Mouse (Mus musculus) forebrain, embryonic 15.5 days (tissue): ENCODE data around the gene Thsd4. TPM values are rescaled to one million over a fixed set of nuclear protein-coding genes. Genes with fewer than 3 reads are reported as not detected.
A peak's percentile ranks its signal among the peaks of the same experiment; 100 is the strongest.

Experiments used
- ATAC-seq: fragments of 200-750 bp; cut with Nextera tagmentation; replicated peaks from 2 replicates; pipeline ENCODE4 v1.8.0; 2017; ENCODE audit warnings: mild to moderate bottlenecking, moderate TSS enrichment, moderate library complexity
- H3K27ac ChIP-seq: fragments of 300-500 bp; sonication (generic); replicated peaks from 2 replicates; pipeline ENCODE4 v1.5.1; 2015; ENCODE audit warnings: mild to moderate bottlenecking, inconsistent platforms
- H3K27me3 ChIP-seq: fragments of 300-500 bp; sonication (generic); 2 replicates; pipeline ENCODE4 v1.6.1; 2015; ENCODE audit warnings: inconsistent platforms
- H3K36me3 ChIP-seq: fragments of 300-500 bp; sonication (generic); 2 replicates; pipeline ENCODE4 v1.6.1; 2015; ENCODE audit warnings: mild to moderate bottlenecking, inconsistent platforms
- H3K4me1 ChIP-seq: fragments of 300-500 bp; sonication (generic); 2 replicates; pipeline ENCODE4 v1.6.1; 2015; ENCODE audit warnings: inconsistent platforms
- H3K4me2 ChIP-seq: fragments of 300-500 bp; sonication (generic); replicated peaks from 2 replicates; pipeline ENCODE4 v1.6.1; 2015; ENCODE audit warnings: mild to moderate bottlenecking, inconsistent platforms
- H3K4me3 ChIP-seq: fragments of 300-500 bp; sonication (generic); 2 replicates; pipeline ENCODE4 v1.5.1; 2015; ENCODE audit warnings: mild to moderate bottlenecking, inconsistent platforms
- H3K9ac ChIP-seq: fragments of 300-500 bp; sonication (generic); replicated peaks from 2 replicates; pipeline ENCODE4 v1.6.1; 2015; ENCODE audit warnings: mild to moderate bottlenecking, inconsistent platforms
- H3K9me3 ChIP-seq: fragments of 300-500 bp; sonication (generic); 2 replicates; pipeline ENCODE4 v1.6.1; 2016; ENCODE audit warnings: inconsistent platforms
- WGBS: fragments of 180-500 bp; shearing (Covaris S2); methylation state at CpG from one replicate; pipeline ENCODE4 v1.1.7; 2015; ENCODE audit warnings: mixed read lengths; 5-methylcytosine and 5-hydroxymethylcytosine counted together
- polyA plus RNA-seq: library from polyadenylated mRNA; unstranded; fragments of >200 nt; fragmentation: Nextera tagmentation; extraction: Ambion mirVana; gene quantifications from 2 replicates; pipeline ENCODE4 v1.2.1, GENCODE M21; 2015

Gene Thsd4
- polyA plus RNA-seq, 1 experiment from 2014 or later, result 4.9 TPM

GRCm38 (mm10) chr9:60480052-60480451 is 41.8 kb downstream of the Thsd4 start:
- H3K27me3 ChIP-seq, result no peaks in the 10 kb centered on the region
- no peak overlapping the region for H3K9ac ChIP-seq
- WGBS, result 28% methylated on average over 3 of the region's 3 CpGs
- H3K36me3 ChIP-seq, result no peaks in the 10 kb centered on the region
- H3K4me2 ChIP-seq, result no peak overlapping the region
- H3K4me1 ChIP-seq, result peaks cover 12% of the 10 kb centered on the region
- ATAC-seq, result peak; percentile 74
- no peak overlapping the region; the same call in 1 of the 2 replicates for H3K27ac ChIP-seq
- H3K9me3 ChIP-seq, result no peaks in the 10 kb centered on the region
- H3K4me3 ChIP-seq, result no peak overlapping the region

GRCm38 (mm10) chr9:60478806-60479205 is 43.0 kb downstream of the Thsd4 start:
- Histone ChIP-seq H3K4me1 (peaks cover 12% of the 10 kb centered on the region), H3K27me3 (no peaks in the 10 kb centered on the region), H3K4me2 (no peak overlapping the region), H3K4me3 (no peak overlapping the region), H3K36me3 (no peaks in the 10 kb centered on the region), H3K27ac (no peak overlapping the region), H3K9ac (no peak overlapping the region), H3K9me3 (no peaks in the 10 kb centered on the region)
- no peak for ATAC-seq
- 59% methylated on average over 6 of the region's 6 CpGs for WGBS

- WGBS, result 74% methylated on average over 14 of the region's 14 CpGs
- no peak overlapping the region for H3K27ac ChIP-seq
These were observed 43.7 kb downstream of the Thsd4 start for GRCm38 (mm10) chr9:60477991-60478750.

DNA sequence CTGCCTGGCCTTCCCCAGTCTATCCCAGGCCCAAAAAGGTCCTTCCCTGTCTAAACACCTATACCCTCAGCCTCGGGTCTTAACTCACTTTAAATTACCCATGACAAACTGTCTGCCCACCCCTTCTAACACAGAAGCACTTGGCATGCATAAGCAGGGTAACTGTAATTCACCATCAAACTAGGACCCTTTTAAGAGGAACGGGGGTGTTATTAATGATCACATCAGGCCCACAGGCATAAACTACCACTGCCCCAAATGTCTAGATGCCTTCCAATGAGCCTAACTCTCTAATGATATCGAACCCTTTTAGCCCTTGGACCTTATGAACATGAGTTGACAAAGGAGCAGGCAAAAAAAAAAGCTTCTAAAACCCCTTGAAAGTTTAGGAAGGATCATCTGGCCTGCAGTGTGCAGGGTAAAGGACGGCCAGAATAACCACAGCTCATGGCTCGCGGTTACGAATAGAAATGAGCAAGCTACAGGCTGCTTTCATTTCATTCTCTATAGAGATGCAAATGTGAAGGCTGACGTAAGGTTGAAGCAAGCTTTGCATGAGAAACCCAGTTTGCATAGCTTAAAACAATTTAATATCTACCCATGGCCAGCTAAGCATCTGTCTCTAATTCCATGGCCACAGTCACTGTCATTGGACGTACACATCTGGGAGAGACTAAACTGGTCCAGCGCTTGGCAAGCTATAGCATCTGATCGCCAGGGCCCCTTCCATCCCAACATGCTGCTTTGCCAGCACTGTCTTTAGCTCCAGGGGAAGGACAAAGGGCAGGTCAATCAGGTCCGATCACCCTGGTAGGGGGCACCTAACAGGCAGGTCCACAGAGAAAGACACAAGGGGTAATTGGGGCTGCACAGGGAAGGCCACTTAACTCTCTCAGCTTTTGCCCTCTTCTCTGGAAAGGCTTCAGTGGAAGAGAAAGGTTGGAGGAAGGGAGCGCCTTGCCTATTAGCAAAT is 61.5 kb downstream of the Thsd4 start:
- Histone ChIP-seq H3K4me3 (no peak overlapping the region), H3K4me1 (peaks cover 57% of the 10 kb centered on the region), H3K9ac (no peak overlapping the region), H3K9me3 (no peaks in the 10 kb centered on the region), H3K27me3 (no peaks in the 10 kb centered on the region), H3K36me3 (no peaks in the 10 kb centered on the region), H3K27ac (peak overlapping the region; percentile 79), H3K4me2 (peak overlapping the region; percentile 15; the same call in 1 of the 2 replicates)
- peak; percentile 73 for ATAC-seq
- 15% methylated on average over 13 of the region's 13 CpGs for WGBS

More at GRCm38 (mm10) chr9:60477991-60478750, 43.7 kb downstream of the Thsd4 start:
- H3K4me2 ChIP-seq, result no peak overlapping the region
- H3K9me3 ChIP-seq, result no peaks in the 10 kb centered on the region
- H3K4me1 ChIP-seq, result peaks cover 12% of the 10 kb centered on the region
- ATAC-seq, result no peak
- no peak overlapping the region for H3K9ac ChIP-seq
- no peaks in the 10 kb centered on the region for H3K36me3 ChIP-seq
- H3K27me3 ChIP-seq, result no peaks in the 10 kb centered on the region
- H3K4me3 ChIP-seq, result no peak overlapping the region

- Histone ChIP-seq H3K4me1 (peaks cover 57% of the 10 kb centered on the region), H3K4me2 (peak overlapping the region; percentile 40), H3K27me3 (no peaks in the 10 kb centered on the region), H3K27ac (peak overlapping the region; percentile 71), H3K4me3 (0 out of 2 replicates have a peak overlapping the region, but pooled peaks have one; percentile 1), H3K9me3 (no peaks in the 10 kb centered on the region), H3K9ac (no peak overlapping the region), H3K36me3 (no peaks in the 10 kb centered on the region)
- no peak for ATAC-seq
- WGBS, result 25% methylated on average over 14 of the region's 14 CpGs
These were observed 63.3 kb downstream of the Thsd4 start for GRCm38 (mm10) chr9:60458468-60458962.

- peaks cover 57% of the 10 kb centered on the region for H3K4me1 ChIP-seq
- WGBS, result 16% methylated on average over 18 of the region's 18 CpGs
- H3K9ac ChIP-seq, result peak overlapping the region; percentile 30; the same call in 1 of the 2 replicates
These were observed 64.3 kb downstream of the Thsd4 start for GRCm38 (mm10) chr9:60457359-60458210.

GRCm38 (mm10) chr9:60456651-60457050 is 65.2 kb downstream of the Thsd4 start:
- H3K4me2 ChIP-seq, result no peak overlapping the region
- H3K27me3 ChIP-seq, result no peaks in the 10 kb centered on the region
- H3K4me1 ChIP-seq, result peaks cover 51% of the 10 kb centered on the region
- H3K4me3 ChIP-seq, result no peak overlapping the region
- H3K27ac ChIP-seq, result peak overlapping the region; percentile 71
- no peak overlapping the region for H3K9ac ChIP-seq
- H3K36me3 ChIP-seq, result no peaks in the 10 kb centered on the region
- no peaks in the 10 kb centered on the region for H3K9me3 ChIP-seq
- no peak for ATAC-seq
- 22% methylated on average over 5 of the region's 5 CpGs for WGBS

More at GRCm38 (mm10) chr9:60457359-60458210, 64.3 kb downstream of the Thsd4 start:
- no peaks in the 10 kb centered on the region for H3K36me3 ChIP-seq
- H3K9me3 ChIP-seq, result no peaks in the 10 kb centered on the region
- H3K27ac ChIP-seq, result peak overlapping the region; percentile 71
- H3K4me3 ChIP-seq, result peak overlapping the region; percentile 21
- no peaks in the 10 kb centered on the region for H3K27me3 ChIP-seq
- peak overlapping the region; percentile 40 for H3K4me2 ChIP-seq
- ATAC-seq, result peak; percentile 83

DNA sequence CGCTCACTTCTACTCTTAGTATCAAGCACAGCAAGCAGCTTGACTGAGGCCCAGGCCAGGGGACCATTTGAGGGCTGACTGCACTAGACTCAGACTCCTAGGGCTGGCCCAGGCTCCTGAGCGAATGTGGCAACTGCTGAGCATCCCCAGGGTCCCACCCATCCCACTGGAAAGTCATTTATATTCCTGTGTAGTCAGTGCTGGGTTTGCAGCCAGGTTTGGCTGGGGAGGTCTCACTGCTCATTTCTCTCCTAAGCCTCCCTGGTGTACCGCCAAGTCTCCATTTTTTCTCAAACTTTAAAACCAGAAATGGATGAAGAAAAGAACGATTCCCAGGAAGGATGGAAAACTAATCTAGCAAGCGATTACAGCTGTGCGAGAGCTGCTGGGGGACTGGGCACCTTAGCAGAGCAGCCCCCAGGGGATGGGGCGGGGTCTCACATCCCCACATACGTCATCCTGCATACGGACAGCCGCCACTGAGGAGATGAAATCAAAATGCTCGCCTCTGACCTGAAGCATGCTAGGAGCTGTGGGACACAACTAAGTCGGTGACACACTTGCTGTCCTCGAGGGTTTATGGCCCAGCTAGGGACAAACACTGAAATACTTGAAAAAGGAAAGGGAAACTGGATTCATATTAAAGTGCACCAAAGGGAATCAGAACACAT is 67.3 kb downstream of the Thsd4 start:
- Histone ChIP-seq H3K4me1 (peaks cover 29% of the 10 kb centered on the region), H3K9ac (no peak overlapping the region), H3K4me3 (no peak overlapping the region), H3K4me2 (no peak overlapping the region), H3K36me3 (no peaks in the 10 kb centered on the region), H3K27me3 (no peaks in the 10 kb centered on the region), H3K27ac (no peak overlapping the region), H3K9me3 (no peaks in the 10 kb centered on the region)
- WGBS, result 84% methylated on average over 13 of the region's 13 CpGs
- ATAC-seq, result no peak

- Histone ChIP-seq H3K9ac (no peak overlapping the region), H3K4me1 (peaks cover 16% of the 10 kb centered on the region), H3K27me3 (no peaks in the 10 kb centered on the region), H3K4me3 (no peak overlapping the region), H3K36me3 (no peaks in the 10 kb centered on the region), H3K4me2 (no peak overlapping the region), H3K9me3 (no peaks in the 10 kb centered on the region), H3K27ac (no peak overlapping the region)
- 89% methylated on average over 3 of the region's 3 CpGs for WGBS
- ATAC-seq, result no peak
These were observed 72.3 kb downstream of the Thsd4 start for GRCm38 (mm10) chr9:60449498-60449897.

GRCm38 (mm10) chr9:60445821-60446220 is 76.0 kb downstream of the Thsd4 start:
- peaks cover 16% of the 10 kb centered on the region for H3K4me1 ChIP-seq
- 44% methylated on average over 4 of the region's 4 CpGs for WGBS
- H3K9ac ChIP-seq, result no peak overlapping the region
- H3K4me2 ChIP-seq, result no peak overlapping the region
- ATAC-seq, result no peak
- no peaks in the 10 kb centered on the region for H3K27me3 ChIP-seq
- no peaks in the 10 kb centered on the region for H3K36me3 ChIP-seq
- H3K9me3 ChIP-seq, result no peaks in the 10 kb centered on the region
- H3K27ac ChIP-seq, result peak overlapping the region; percentile 28; the same call in 1 of the 2 replicates
- no peak overlapping the region for H3K4me3 ChIP-seq
